Mouse (Mus musculus) lung, postnatal 0 days (tissue): ENCODE results near the gene Procr. TPM values are rescaled to one million over a fixed set of nuclear protein-coding genes. Genes with fewer than 3 reads are reported as not detected.
A peak's percentile ranks its signal among the peaks of the same experiment; 100 is the strongest.

ENCODE experiments used
- ATAC-seq: fragments of 200-750 bp; cut with Nextera tagmentation; 2 replicates; pipeline ENCODE4 v1.8.0; 2017; ENCODE audit warnings: moderate library complexity
- DNase-seq: peaks from one replicate; pipeline ENCODE4 v3.0.0-alpha.2; 2016; ENCODE audit warnings: low spot score
- H3K27ac ChIP-seq: fragments of 300-500 bp; sonication (generic); 2 replicates; pipeline ENCODE4 v1.5.1; 2014; ENCODE audit warnings: antibody characterized with exemption, mild to moderate bottlenecking, low read length, mixed read lengths
- H3K27me3 ChIP-seq: fragments of 300-500 bp; sonication (generic); replicated peaks from 2 replicates; pipeline ENCODE4 v1.6.1; 2014; ENCODE audit warnings: low read length, mixed read lengths; ENCODE audit not compliant: insufficient read depth
- H3K36me3 ChIP-seq: fragments of 300-500 bp; sonication (generic); 2 replicates; pipeline ENCODE4 v1.6.1; 2014; ENCODE audit warnings: low read length, mixed read lengths; ENCODE audit not compliant: insufficient read depth
- H3K4me1 ChIP-seq: fragments of 300-500 bp; sonication (generic); 2 replicates; pipeline ENCODE4 v1.6.1; 2014; ENCODE audit warnings: antibody characterized with exemption, low read depth, low read length, mixed read lengths; ENCODE audit not compliant: insufficient read depth
- H3K4me2 ChIP-seq: fragments of 300-500 bp; sonication (generic); replicated peaks from 2 replicates; pipeline ENCODE4 v1.6.1; 2014; ENCODE audit warnings: low read depth, mild to moderate bottlenecking, low read length, moderate library complexity, mixed read lengths
- H3K4me3 ChIP-seq: fragments of 300-500 bp; sonication (generic); 2 replicates; pipeline ENCODE4 v1.5.1; 2014; ENCODE audit warnings: low read depth, low read length
- H3K9ac ChIP-seq: fragments of 300-500 bp; sonication (generic); replicated peaks from 2 replicates; pipeline ENCODE4 v1.6.1; 2014; ENCODE audit warnings: low read depth, mild to moderate bottlenecking
- H3K9me3 ChIP-seq: fragments of 300-500 bp; sonication (generic); 2 replicates; pipeline ENCODE4 v1.6.1; 2016; ENCODE audit warnings: low read length, mixed read lengths
- CTCF ChIP-seq: IDR thresholded peaks from 2 replicates; pipeline ENCODE4 v1.5.1; 2016; ENCODE audit warnings: antibody characterized with exemption, mild to moderate bottlenecking
- EP300 ChIP-seq: IDR thresholded peaks from 2 replicates; pipeline ENCODE4 v1.6.1; 2016; ENCODE audit warnings: antibody characterized with exemption, mild to moderate bottlenecking, control low read depth
- WGBS: fragments of 180-500 bp; shearing (Covaris S2); extraction: QIAGEN DNeasy Blood & Tissue Kit; methylation state at CpG from one replicate; pipeline ENCODE4 v1.1.7; 2014; 5-methylcytosine and 5-hydroxymethylcytosine counted together
- polyA plus RNA-seq: library from polyadenylated mRNA; unstranded; fragments of >200 nt; fragmentation: Nextera tagmentation; extraction: Ambion mirVana; gene quantifications from 2 replicates; pipeline ENCODE4 v1.2.1, GENCODE M21; 2015

Gene Procr
- polyA plus RNA-seq, 1 experiment from 2014 or later: 9.1 TPM

DNA sequence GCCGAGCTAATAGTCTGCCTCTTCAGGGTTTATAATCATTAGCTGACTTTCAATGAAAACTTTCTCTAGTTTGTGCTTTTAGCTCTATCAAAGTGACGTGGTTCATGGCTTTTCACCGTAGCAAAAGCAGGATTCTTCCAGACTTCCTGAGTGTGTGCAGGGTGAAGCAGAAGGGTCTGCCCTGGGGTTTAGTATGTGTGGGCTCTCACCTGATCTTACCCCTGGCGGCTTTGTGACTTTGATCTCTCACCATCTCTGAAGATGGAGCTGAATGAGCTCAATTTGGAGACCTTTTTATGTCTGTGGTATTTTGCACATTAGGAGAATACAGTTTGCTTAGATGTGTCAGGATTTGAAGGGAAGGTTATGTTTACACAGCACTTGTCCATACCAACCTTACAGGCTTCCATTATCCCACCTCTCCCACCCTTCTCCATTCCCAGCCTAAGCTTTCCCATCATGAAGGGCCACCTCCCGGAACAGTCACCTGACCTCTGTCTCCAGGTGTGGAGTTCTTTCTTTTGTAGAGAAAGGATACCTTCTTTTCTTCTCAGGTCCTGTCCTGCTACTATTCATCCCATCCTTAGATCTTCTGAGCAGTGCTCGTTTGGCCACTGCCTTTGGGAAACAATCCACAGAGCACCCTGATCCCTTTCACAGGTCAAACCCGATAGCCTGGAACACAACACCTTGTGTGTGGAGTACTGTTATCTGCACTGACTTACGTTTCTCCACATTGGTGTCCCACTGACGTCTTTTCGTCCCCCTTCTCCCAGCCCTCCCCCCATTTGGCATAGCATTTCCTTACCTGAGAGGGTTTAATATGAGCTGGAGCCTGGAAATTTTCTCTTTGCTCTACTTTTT lies 26.1 kb downstream of the Procr start:
- no peak for TF ChIP-seq EP300
- TF ChIP-seq CTCF: no peak
- Histone ChIP-seq H3K36me3 (no peaks in the 10 kb centered on the region), H3K27ac (no peak overlapping the region), H3K4me2 (no peak overlapping the region), H3K4me1 (no peaks in the 10 kb centered on the region), H3K9me3 (no peaks in the 10 kb centered on the region), H3K9ac (no peak overlapping the region), H3K4me3 (no peak overlapping the region), H3K27me3 (peaks cover 27% of the 10 kb centered on the region)
- ATAC-seq (no peak), DNase-seq (no peak)
- 46% methylated on average over 10 of the region's 10 CpGs for whole genome bisulfite sequencing

DNA sequence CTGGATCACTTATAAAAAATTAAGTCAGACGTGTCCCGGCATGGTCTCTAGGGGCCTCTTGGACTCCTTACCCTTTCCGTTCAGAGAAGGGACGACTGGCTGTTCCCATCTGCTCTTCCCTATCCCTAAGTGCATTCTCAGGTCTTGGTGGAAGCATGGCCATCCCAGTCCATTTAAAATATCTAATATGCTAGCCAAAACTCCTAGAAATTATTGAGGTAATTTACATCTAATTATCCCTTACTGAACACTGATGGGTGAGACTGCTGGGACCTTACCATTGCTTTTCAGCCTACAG lies 26.7 kb downstream of the Procr start:
- Histone ChIP-seq H3K4me3 (no peak overlapping the region), H3K4me2 (no peak overlapping the region), H3K9ac (no peak overlapping the region), H3K27me3 (peaks cover 27% of the 10 kb centered on the region), H3K36me3 (no peaks in the 10 kb centered on the region), H3K4me1 (no peaks in the 10 kb centered on the region), H3K27ac (no peak overlapping the region), H3K9me3 (no peaks in the 10 kb centered on the region)
- DNase-seq: no peak
- TF ChIP-seq CTCF: no peak
- TF ChIP-seq EP300: no peak
- WGBS: 77% methylated on average over 4 of the region's 4 CpGs
- ATAC-seq: no peak

DNA sequence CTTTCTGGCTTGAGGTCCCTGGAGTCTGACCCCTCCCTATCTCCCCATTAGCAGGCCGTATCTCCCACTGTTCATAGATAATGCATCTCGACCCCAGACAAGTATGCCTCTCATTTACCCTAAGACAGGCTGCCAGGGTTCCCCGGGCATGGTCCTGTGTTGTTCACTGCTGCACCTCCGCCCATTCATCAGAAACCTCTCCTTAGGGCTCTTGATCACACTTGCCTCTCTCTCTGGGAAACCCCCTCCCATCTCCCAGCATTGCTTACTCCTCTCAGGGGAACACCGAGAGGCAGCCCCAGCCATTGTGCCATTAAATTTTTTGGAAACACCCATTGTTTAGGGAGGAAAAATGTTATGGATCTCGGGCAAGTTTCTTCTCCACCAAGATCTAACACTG lies 27.1 kb downstream of the Procr start:
- WGBS: 59% methylated on average over 6 of the region's 6 CpGs
- no peaks in the 10 kb centered on the region for H3K9me3 ChIP-seq
- DNase-seq (no peak), ATAC-seq (no peak)
- TF ChIP-seq CTCF (no peak), EP300 (no peak)
- no peaks in the 10 kb centered on the region for H3K4me1 ChIP-seq
- H3K9ac ChIP-seq: no peak overlapping the region
- no peaks in the 10 kb centered on the region for H3K36me3 ChIP-seq
- H3K27ac ChIP-seq: no peak overlapping the region
- peaks cover 27% of the 10 kb centered on the region for H3K27me3 ChIP-seq
- no peak overlapping the region for H3K4me2 ChIP-seq
- no peak overlapping the region for H3K4me3 ChIP-seq

DNA sequence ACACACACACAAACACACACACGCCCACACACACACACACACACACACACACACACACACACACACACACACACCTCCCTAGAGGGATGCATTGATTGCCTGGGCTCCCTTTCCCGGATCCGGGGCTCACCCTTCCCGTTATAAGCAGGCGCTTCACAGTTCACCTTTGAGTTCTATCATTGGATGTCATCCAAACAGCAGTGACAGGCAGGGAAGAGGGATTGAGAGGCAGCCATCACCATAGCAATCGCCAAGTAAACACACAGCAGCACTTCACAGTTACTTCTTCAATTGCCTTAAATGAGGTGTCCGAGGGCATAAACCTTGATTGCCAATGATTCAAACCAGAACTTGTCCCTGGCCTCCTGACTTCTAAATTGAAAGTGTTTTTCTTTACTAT lies 28.1 kb downstream of the Procr start:
- Histone ChIP-seq H3K4me1 (no peaks in the 10 kb centered on the region), H3K9me3 (no peaks in the 10 kb centered on the region), H3K27ac (no peak overlapping the region), H3K4me3 (no peak overlapping the region), H3K9ac (no peak overlapping the region), H3K27me3 (peaks cover 19% of the 10 kb centered on the region), H3K4me2 (no peak overlapping the region), H3K36me3 (no peaks in the 10 kb centered on the region)
- peak; percentile 31 for ATAC-seq
- DNase-seq: peak; percentile 21
- 42% methylated on average over 7 of the region's 7 CpGs for WGBS
- TF ChIP-seq CTCF (no peak), EP300 (no peak)

DNA sequence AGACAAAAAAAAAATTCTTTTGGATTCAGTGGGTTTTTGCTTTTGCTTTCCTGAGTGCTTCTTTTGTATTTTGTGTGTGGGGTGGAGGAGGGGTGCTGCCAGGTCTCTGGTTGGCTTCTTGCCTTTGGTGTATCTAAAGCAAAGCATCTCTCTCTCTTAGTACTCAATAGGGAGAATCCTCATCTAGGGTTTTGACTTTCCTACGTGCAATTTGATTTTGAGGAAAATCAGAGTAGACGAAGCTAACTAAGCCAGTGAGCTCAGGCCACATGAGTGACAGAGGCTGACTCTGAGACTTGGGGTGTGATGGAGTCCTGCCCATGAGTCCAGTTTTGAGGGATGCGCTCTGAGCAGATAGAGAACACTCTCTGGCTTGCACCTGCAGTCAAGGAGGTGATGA lies 28.6 kb downstream of the Procr start:
- 82% methylated on average over 3 of the region's 3 CpGs for WGBS
- H3K27ac ChIP-seq: no peak overlapping the region
- H3K27me3 ChIP-seq: peaks cover 14% of the 10 kb centered on the region
- no peaks in the 10 kb centered on the region for H3K4me1 ChIP-seq
- no peak for ATAC-seq
- H3K9me3 ChIP-seq: no peaks in the 10 kb centered on the region
- no peak overlapping the region for H3K9ac ChIP-seq
- no peak overlapping the region for H3K4me2 ChIP-seq
- no peak for DNase-seq
- no peak overlapping the region for H3K4me3 ChIP-seq
- TF ChIP-seq CTCF (no peak), EP300 (no peak)
- no peaks in the 10 kb centered on the region for H3K36me3 ChIP-seq

DNA sequence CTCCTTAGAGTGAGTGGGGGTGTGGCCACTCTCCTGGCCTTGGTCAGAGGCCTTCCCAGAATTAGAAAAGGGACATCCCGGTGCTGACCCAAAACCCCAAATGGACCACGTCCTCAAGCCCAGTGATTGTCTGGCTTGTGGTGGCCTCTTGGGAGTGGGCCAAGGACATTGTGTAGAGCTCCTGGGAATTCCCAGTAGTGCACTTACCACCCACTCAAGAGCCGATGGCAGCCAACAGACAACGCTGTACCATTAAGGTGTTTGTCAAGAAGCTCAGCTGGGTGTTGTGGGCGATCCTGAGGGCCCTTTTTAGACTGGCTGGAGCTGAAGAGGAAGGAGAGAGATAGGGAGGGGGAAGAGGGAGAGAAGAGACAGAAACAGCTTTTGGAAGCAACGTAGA lies 33.6 kb downstream of the Procr start:
- Histone ChIP-seq H3K4me2 (no peak overlapping the region), H3K27me3 (no peaks in the 10 kb centered on the region), H3K9ac (no peak overlapping the region), H3K36me3 (no peaks in the 10 kb centered on the region), H3K9me3 (no peaks in the 10 kb centered on the region), H3K4me3 (no peak overlapping the region), H3K4me1 (no peaks in the 10 kb centered on the region), H3K27ac (no peak overlapping the region)
- DNase-seq: no peak
- TF ChIP-seq CTCF: no peak
- TF ChIP-seq EP300: no peak
- 56% methylated on average over 6 of the region's 6 CpGs for WGBS
- no peak for ATAC-seq
